Mouse (Mus musculus): ENCODE measurements around the gene Olfr768.
"Not testable (repeated sequence)": the region's sequence is repeated elsewhere in the genome, so short reads cannot be mapped to it uniquely, and the experiment has no call there.

Olfr768 gene

GRCm38 (mm10) chr10:129099275-129099674 lies at the start of gene Olfr768:
Olfr768 (minus strand) TSS chr10:129099375.
- no peak for DNase-seq (ENCODE audit: low read depth)

GRCm38 (mm10) chr10:129138898-129139297 lies 39.7 kb upstream of the Olfr768 start, which contains the start of gene Olfr770:
Olfr770 (minus strand) TSS chr10:129138998.
- no peak for DNase-seq (ENCODE audit: low read depth)

GRCm38 (mm10) chr10:129117761-129118160 lies 18.6 kb upstream of the Olfr768 start, which contains the start of gene Olfr769:
Olfr769 (minus strand) TSS chr10:129117861.
- no peak for DNase-seq (ENCODE audit: low read depth)

GRCm38 (mm10) chr10:129115146-129115545 lies 16.0 kb upstream of the Olfr768 start:
- no peak for DNase-seq (ENCODE audit: low read depth)

GRCm38 (mm10) chr10:129101231-129101630 lies 2.1 kb upstream of the Olfr768 start:
- no peak for DNase-seq (ENCODE audit: low read depth)

- DNase-seq (ENCODE audit: low read depth): not testable (repeated sequence)
Observed at GRCm38 (mm10) chr10:129082810-129083209, 16.4 kb downstream of the Olfr768 start, which contains the start of gene Olfr767. Olfr767 (minus strand) TSS chr10:129082910.

- no peak for DNase-seq (ENCODE audit: low read depth)
Observed at GRCm38 (mm10) chr10:129068877-129069276, 30.3 kb downstream of the Olfr768 start, which contains the start of gene Olfr766-ps1. Olfr766-ps1 (minus strand) TSS chr10:129068977.

- DNase-seq (ENCODE audit: low read depth): not testable (repeated sequence)
Observed at GRCm38 (mm10) chr10:129049898-129050297, 49.3 kb downstream of the Olfr768 start, which contains the start of gene Olfr765. Olfr765 (minus strand) TSS chr10:129049998.
